Mouse (Mus musculus) liver, adult 2 months (tissue): ENCODE measurements around the gene Duoxa1.

Experiments
- CTCF ChIP-seq: fragments of 200-500 bp; IDR thresholded peaks from 2 replicates; pipeline ENCODE4 v1.5.1; 2011; ENCODE audit warnings: low read depth, low read length, control low read depth
- POLR2A ChIP-seq: fragments of 200-500 bp; IDR thresholded peaks from 2 replicates; pipeline ENCODE4 v1.6.1; 2011; ENCODE audit warnings: low read length, control low read depth; ENCODE audit not compliant: insufficient read depth; ENCODE audit errors: extremely low read depth

GRCm38 (mm10) chr2:122325361-122325760 is 11.8 kb upstream of the Duoxa1 start:
- TF ChIP-seq POLR2A (no peak), CTCF (no peak)
